Mouse (Mus musculus) embryonic facial prominence, embryonic 15.5 days (tissue): ENCODE results near the gene Phldb2. TPM values are rescaled to one million over a fixed set of nuclear protein-coding genes. Genes with fewer than 3 reads are reported as not detected.

Experiments
- ATAC-seq: fragments of 200-750 bp; cut with Nextera tagmentation; 2 replicates; pipeline ENCODE4 v1.8.0; 2017; ENCODE audit warnings: low read depth, moderate TSS enrichment; ENCODE audit not compliant: insufficient number of reproducible peaks, low FRiP score, low TSS enrichment
- H3K27ac ChIP-seq: fragments of 300-500 bp; sonication (generic); replicated peaks from 2 replicates; pipeline ENCODE4 v1.5.1; 2015; ENCODE audit warnings: mild to moderate bottlenecking, inconsistent platforms
- H3K27me3 ChIP-seq: fragments of 300-500 bp; sonication (generic); 2 replicates; pipeline ENCODE4 v1.6.1; 2015; ENCODE audit warnings: inconsistent platforms
- H3K36me3 ChIP-seq: fragments of 300-500 bp; sonication (generic); 2 replicates; pipeline ENCODE4 v1.6.1; 2015; ENCODE audit warnings: mild to moderate bottlenecking, inconsistent platforms
- H3K4me1 ChIP-seq: fragments of 300-500 bp; sonication (generic); 2 replicates; pipeline ENCODE4 v1.6.1; 2015; ENCODE audit warnings: inconsistent platforms
- H3K4me2 ChIP-seq: fragments of 300-500 bp; sonication (generic); replicated peaks from 2 replicates; pipeline ENCODE4 v1.6.1; 2015; ENCODE audit warnings: mild to moderate bottlenecking, inconsistent platforms
- H3K4me3 ChIP-seq: fragments of 300-500 bp; sonication (generic); replicated peaks from 2 replicates; pipeline ENCODE4 v1.5.1; 2015; ENCODE audit warnings: mild to moderate bottlenecking, inconsistent platforms
- H3K9ac ChIP-seq: fragments of 300-500 bp; sonication (generic); 2 replicates; pipeline ENCODE4 v1.6.1; 2015; ENCODE audit warnings: inconsistent platforms
- H3K9me3 ChIP-seq: fragments of 300-500 bp; sonication (generic); replicated peaks from 2 replicates; pipeline ENCODE4 v1.6.1; 2016; ENCODE audit warnings: inconsistent platforms
- WGBS: fragments of 180-500 bp; shearing (Covaris S2); methylation state at CpG from one replicate; pipeline ENCODE4 v1.1.7; 2015; 5-methylcytosine and 5-hydroxymethylcytosine counted together
- polyA plus RNA-seq: library from polyadenylated mRNA; unstranded; fragments of >200 nt; fragmentation: Nextera tagmentation; extraction: Ambion mirVana; gene quantifications from 2 replicates; pipeline ENCODE4 v1.2.1, GENCODE M21; 2015

Phldb2 gene
- polyA plus RNA-seq, 1 experiment from 2014 or later = 42.1 TPM

DNA sequence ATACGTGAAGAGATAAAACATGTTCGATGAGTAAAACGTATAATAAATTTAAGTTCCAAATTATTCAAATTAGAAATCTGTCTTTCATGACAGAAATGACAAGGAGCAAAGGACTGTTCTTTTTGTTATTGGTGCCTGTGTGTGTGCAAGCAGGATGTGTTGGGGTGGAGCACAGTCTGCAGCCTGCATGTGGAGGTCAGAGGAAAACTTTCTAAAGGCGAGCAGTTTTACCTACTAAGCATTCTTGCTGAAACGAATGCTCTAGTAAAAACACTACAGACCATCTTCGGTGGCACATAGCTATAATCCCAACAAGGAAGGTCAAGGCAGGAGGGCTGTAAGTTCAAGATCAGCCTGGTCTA is 120.7 kb downstream of the Phldb2 start:
- Histone ChIP-seq H3K4me2 (no peak overlapping the region), H3K9me3 (no peaks in the 10 kb centered on the region), H3K27me3 (no peaks in the 10 kb centered on the region), H3K36me3 (no peaks in the 10 kb centered on the region), H3K27ac (0 out of 2 replicates have a peak overlapping the region, but pooled peaks have one; percentile 17), H3K4me3 (no peak overlapping the region), H3K9ac (no peak overlapping the region), H3K4me1 (peaks cover 40% of the 10 kb centered on the region)
- WGBS = 53% methylated on average over 6 of the region's 6 CpGs
- ATAC-seq = no peak

DNA sequence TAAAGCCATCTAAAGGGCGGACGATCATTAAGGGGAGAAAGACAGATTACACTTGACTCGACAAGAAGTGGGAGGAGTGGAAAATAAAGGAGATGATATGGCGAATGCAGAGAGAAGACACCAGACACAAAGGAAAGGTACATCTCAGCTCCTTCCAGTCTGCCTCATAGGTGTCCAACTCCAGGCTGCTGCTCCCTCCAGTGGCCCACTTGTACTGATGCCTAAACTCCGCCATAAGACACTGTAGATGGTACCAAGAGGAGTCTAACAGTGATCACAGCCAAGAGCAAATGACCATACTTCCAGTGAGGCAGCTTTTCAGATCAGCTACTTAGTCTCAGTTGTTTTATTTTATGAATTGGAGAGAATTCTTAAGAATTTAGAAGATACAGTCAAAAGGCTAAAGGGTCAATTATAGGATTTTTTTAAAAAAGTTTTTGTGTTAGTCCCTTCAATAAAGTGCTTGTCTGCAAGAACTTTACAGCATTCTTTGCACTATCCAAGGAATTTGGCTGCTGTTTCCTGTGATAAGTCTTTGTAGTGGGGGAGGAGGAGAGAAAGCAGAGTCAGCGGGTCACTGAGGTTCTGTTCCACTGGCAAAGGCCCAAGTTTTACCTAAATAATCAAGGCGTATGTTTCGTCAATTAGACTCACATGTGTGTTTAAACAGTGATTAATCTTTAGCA is 121.2 kb downstream of the Phldb2 start:
- no peak overlapping the region for H3K4me3 ChIP-seq
- no peaks in the 10 kb centered on the region for H3K9me3 ChIP-seq
- H3K4me2 ChIP-seq = no peak overlapping the region
- no peak overlapping the region for H3K27ac ChIP-seq
- no peak overlapping the region for H3K9ac ChIP-seq
- H3K36me3 ChIP-seq = no peaks in the 10 kb centered on the region
- H3K4me1 ChIP-seq = peaks cover 37% of the 10 kb centered on the region
- H3K27me3 ChIP-seq = no peaks in the 10 kb centered on the region
- no peak; the same call in 1 of the 2 replicates for ATAC-seq
- 67% methylated on average over 8 of the region's 8 CpGs for WGBS

DNA sequence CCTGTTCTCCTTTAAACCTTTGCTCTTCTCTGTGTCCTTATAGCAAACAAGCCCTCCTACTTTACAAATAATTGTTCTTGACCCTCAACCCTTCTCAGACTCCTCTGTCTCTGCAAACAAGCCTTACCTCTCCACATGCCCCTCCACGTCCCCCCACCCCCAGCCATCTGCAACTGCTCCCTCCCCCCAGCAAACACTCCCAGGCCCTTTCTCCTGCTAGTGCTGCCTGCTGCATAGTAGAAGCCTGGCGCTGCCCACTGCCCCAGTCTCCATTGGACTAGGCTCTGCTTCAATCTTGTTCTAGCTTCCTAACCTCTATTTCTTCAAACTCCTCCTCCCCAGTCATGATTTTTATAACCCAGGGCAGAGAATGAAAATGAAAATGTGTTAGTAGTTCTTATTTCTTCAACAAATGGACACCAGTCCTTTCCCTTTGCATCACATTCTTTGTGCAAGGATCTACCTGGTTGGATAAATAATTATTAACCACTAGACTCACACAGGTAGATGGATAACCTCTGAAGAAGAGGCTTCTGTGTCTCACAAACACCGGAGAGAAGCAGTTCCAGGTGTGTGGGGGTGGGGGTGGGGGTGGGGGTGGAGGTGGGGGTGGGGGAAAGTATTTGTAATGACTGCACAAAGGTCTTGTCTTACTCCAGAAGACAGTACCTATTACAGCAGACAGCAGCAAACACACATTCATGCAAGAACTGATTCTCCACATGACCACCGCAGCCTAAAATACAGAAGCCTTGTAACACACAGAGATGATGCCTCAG is 122.1 kb downstream of the Phldb2 start:
- ATAC-seq = no peak
- Histone ChIP-seq H3K9ac (no peak overlapping the region), H3K36me3 (no peaks in the 10 kb centered on the region), H3K27ac (0 out of 2 replicates have a peak overlapping the region, but pooled peaks have one; percentile 73), H3K4me1 (peaks cover 37% of the 10 kb centered on the region), H3K27me3 (no peaks in the 10 kb centered on the region), H3K9me3 (no peaks in the 10 kb centered on the region), H3K4me2 (no peak overlapping the region), H3K4me3 (no peak overlapping the region)
- WGBS = 46% methylated on average over 4 of the region's 4 CpGs

DNA sequence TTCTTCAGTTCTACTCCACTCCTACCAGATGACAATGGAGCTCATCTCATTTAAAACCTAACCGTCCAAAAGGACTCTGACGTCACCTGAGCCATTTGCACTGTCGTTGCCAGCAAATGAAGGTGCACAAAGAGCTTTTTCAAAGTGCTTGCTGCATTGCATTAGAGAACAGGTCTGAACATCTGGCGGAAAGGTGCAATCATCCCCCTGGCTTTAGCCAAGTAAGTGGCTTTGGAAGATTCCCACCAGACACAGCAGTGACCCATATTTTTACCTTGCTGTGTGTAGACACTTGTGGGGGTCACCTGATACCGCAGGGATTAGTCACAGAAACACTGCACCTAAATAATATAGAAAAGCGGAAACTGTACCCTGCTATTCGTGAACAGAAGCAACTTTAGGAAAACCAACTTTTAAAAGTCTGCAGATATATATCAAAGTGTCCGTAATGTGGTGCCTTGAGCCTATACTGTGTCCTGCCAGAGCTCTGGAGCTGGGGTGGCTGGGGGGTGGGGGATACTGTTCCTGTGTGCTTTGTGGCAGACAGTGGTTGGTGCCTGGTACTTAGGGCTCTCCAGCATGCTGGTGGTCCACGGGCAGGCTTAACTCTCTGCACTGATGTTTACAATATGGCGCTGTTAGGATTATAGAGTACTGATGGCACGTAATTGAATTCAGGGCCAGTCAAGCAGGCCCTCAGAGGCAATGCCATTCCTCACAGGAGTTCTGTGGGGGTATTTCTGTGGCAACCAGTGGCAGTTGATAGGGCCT is 123.1 kb downstream of the Phldb2 start:
- peak overlapping the region; percentile 20; the same call in 1 of the 2 replicates for H3K4me2 ChIP-seq
- H3K9me3 ChIP-seq = no peaks in the 10 kb centered on the region
- WGBS = 26% methylated on average over 11 of the region's 11 CpGs
- peaks cover 6% of the 10 kb centered on the region; the same call in 1 of the 2 replicates for H3K36me3 ChIP-seq
- peaks cover 37% of the 10 kb centered on the region for H3K4me1 ChIP-seq
- no peaks in the 10 kb centered on the region for H3K27me3 ChIP-seq
- H3K4me3 ChIP-seq = no peak overlapping the region
- H3K9ac ChIP-seq = no peak overlapping the region
- ATAC-seq = peak; percentile 65
- peak overlapping the region; percentile 73 for H3K27ac ChIP-seq

DNA sequence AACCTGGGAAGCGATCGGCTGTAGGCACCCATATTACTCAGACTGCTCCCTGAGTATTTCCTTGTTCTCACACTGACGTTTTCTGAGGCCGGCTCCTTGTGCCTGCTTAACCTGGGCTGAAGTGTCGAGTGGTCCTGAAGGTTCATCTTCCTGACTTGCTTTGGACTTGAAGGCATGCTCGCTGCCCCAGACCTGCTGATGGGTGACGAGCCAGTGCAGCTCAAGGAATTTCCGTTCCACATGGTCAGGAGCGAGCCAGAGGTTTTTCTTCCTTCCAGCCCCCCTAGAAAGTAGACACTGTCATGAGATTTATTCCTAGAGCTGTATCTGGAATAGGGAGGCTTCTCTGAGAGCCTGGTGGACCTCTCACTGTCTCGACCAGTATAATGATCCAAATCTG is 128.1 kb downstream of the Phldb2 start:
- H3K36me3 ChIP-seq = peaks cover 15% of the 10 kb centered on the region

DNA sequence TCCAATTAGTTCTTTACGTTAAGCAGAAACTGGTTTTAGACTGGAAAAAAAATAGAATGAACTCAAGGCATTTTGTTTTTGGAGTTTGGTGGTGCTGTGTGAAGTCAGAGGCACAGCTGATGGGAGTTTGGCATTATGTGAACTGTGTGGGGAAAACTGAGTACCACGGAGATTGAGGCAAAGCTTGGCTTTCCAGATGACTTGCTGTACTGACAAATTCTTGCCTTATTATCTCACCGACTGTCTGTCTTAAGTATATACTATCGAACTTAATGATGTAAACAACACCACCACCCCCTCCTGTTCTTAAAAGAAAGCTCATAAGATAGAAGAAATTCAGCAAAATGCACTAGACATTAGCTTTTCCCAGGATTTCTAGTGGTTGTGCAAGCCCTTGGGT is 129.4 kb downstream of the Phldb2 start:
- no peak overlapping the region for H3K4me3 ChIP-seq
- H3K36me3 ChIP-seq = peaks cover 15% of the 10 kb centered on the region
- no peaks in the 10 kb centered on the region for H3K27me3 ChIP-seq
- no peak for ATAC-seq
- H3K9ac ChIP-seq = no peak overlapping the region
- H3K4me1 ChIP-seq = peaks cover 10% of the 10 kb centered on the region
- no peak overlapping the region for H3K27ac ChIP-seq
- WGBS = 58% methylated on average over 4 of the region's 4 CpGs
- no peaks in the 10 kb centered on the region for H3K9me3 ChIP-seq
- no peak overlapping the region for H3K4me2 ChIP-seq

More for the DNA sequence above, 128.1 kb downstream of the Phldb2 start:
- Histone ChIP-seq H3K4me3 (no peak overlapping the region), H3K27me3 (no peaks in the 10 kb centered on the region), H3K9ac (no peak overlapping the region), H3K27ac (no peak overlapping the region), H3K9me3 (no peaks in the 10 kb centered on the region), H3K4me2 (no peak overlapping the region), H3K4me1 (peaks cover 16% of the 10 kb centered on the region)
- 88% methylated on average over 10 of the region's 10 CpGs for WGBS
- no peak for ATAC-seq

DNA sequence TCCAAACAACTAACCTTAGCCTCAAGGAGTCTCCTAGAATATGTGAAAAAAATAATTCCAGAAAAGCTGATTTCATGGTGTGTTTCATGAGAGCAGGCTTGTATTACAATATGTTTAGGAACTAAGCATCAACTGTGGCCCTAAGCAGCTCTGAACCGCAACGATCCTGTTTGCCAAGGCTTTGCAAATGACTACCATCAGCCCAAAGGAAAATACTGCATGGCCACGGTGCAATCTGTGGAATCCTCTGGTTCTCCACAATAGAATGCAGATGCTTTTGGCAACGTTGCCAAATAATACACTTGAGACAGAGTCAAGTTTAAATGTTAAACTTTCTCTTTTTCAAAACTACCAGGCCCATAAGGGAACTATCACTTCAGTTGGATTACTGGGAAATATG is 133.5 kb downstream of the Phldb2 start:
- H3K27ac ChIP-seq = no peak overlapping the region
- no peaks in the 10 kb centered on the region for H3K9me3 ChIP-seq
- H3K4me2 ChIP-seq = no peak overlapping the region
- H3K4me3 ChIP-seq = no peak overlapping the region
- no peaks in the 10 kb centered on the region for H3K27me3 ChIP-seq
- no peak overlapping the region for H3K9ac ChIP-seq
- ATAC-seq = peak; percentile 72
- H3K4me1 ChIP-seq = 0 out of 2 replicates have a peak, but pooled peaks cover 8% of the 10 kb centered on the region
- 40% methylated on average over 4 of the region's 4 CpGs for WGBS
- peaks cover 6% of the 10 kb centered on the region for H3K36me3 ChIP-seq

DNA sequence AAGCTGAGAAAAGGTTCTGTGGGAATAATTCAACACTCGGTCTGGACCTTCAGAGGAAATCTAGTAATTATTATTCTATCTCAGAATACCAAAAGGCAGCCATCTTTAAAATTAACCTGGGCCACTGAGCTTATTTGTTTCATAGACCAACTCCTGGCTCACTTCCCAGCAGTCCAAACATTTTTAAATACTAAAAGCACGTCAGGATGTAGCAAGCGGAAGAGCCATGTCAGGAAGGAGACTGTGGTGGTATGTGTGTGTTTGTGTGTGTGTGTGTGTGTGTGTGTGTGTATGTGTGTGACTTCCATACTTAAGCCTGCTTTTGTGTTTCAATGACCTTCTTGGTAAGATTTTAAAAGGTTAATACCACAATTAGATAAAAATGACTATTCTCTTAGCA is 135.6 kb downstream of the Phldb2 start:
- no peak overlapping the region for H3K4me3 ChIP-seq
- H3K9me3 ChIP-seq = no peaks in the 10 kb centered on the region
- WGBS = 81% methylated on average over 3 of the region's 3 CpGs
- H3K4me2 ChIP-seq = no peak overlapping the region
- no peaks in the 10 kb centered on the region; the same call in 1 of the 2 replicates for H3K36me3 ChIP-seq
- no peaks in the 10 kb centered on the region for H3K27me3 ChIP-seq
- no peak overlapping the region for H3K27ac ChIP-seq
- no peak overlapping the region for H3K9ac ChIP-seq
- no peak for ATAC-seq
- 0 out of 2 replicates have a peak, but pooled peaks cover 8% of the 10 kb centered on the region for H3K4me1 ChIP-seq

DNA sequence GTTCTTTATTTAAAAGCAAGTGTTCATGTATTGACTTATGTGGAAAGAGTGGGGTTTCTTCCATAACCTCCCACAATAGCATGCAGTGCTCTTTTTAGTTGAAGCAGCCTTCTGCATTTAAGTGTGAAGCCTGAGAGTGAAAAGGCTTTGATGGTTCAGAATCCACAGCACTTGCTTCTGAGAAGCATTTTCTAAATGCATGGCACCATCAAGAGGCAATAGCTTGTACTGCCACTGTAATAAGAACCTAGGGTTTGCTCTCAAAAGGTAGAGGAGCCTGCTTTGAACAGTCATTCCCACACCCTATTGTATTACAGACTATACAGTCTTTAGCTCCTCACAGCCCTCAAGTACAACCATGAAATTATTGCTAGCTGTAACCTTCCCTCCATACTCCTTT is 136.7 kb downstream of the Phldb2 start:
- no peak overlapping the region for H3K4me2 ChIP-seq
- no peaks in the 10 kb centered on the region; the same call in 1 of the 2 replicates for H3K36me3 ChIP-seq
- no peaks in the 10 kb centered on the region for H3K27me3 ChIP-seq
- no peak overlapping the region for H3K4me3 ChIP-seq
- ATAC-seq = no peak
- no peak overlapping the region for H3K9ac ChIP-seq
- no peak overlapping the region for H3K27ac ChIP-seq
- H3K4me1 ChIP-seq = 0 out of 2 replicates have a peak, but pooled peaks cover 8% of the 10 kb centered on the region
- H3K9me3 ChIP-seq = no peaks in the 10 kb centered on the region

DNA sequence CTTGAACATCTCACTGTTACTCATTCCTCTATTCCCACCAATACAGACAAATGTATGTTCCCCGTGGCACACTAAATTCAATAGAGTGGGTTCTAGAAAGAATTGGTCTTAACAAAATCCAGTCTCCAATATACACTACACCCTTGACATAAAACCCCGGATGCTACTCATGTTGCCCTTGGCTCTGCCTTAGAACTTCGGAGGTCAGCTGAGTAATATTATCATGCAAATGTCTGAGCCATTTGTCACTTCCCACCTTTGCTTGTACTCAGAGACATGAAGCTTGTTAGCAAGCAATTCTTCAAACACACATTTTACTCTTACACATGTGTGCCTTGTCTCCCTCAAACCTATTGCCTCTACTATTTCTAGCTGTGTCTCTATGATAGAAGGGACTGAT is 138.8 kb downstream of the Phldb2 start:
- H3K27ac ChIP-seq = no peak overlapping the region
- no peak overlapping the region for H3K4me3 ChIP-seq
- no peaks in the 10 kb centered on the region; the same call in 1 of the 2 replicates for H3K36me3 ChIP-seq
- 81% methylated on average over 3 of the region's 3 CpGs for WGBS
- H3K9ac ChIP-seq = no peak overlapping the region
- H3K9me3 ChIP-seq = no peaks in the 10 kb centered on the region
- no peak overlapping the region for H3K4me2 ChIP-seq
- ATAC-seq = no peak
- peaks cover 16% of the 10 kb centered on the region for H3K4me1 ChIP-seq
- H3K27me3 ChIP-seq = no peaks in the 10 kb centered on the region

DNA sequence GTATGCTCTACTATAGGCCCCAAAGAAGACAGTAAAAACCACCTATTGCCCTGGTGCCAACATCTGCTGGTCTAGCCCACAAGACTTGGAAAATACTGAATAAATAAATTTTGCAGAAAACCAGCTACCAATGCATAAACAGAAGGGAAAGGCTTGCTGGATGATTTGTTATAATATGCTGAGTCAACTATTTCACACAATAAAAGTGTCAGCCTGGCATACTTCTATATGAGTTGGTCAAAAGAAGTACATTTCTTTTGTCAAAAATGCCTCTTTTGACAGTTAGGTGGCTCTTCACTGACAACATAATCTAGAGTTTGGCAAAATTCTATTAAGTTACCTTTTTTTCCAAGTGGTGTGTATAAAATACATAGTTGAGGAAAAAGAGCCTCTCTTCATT is 141.6 kb downstream of the Phldb2 start:
- Histone ChIP-seq H3K9ac (no peak overlapping the region), H3K4me3 (no peak overlapping the region), H3K36me3 (peaks cover 13% of the 10 kb centered on the region), H3K9me3 (no peaks in the 10 kb centered on the region), H3K27me3 (no peaks in the 10 kb centered on the region), H3K27ac (no peak overlapping the region), H3K4me1 (peaks cover 16% of the 10 kb centered on the region), H3K4me2 (no peak overlapping the region)
- no peak for ATAC-seq
